Mouse (Mus musculus) urinary bladder, postnatal 14 days (tissue): Measurements from ENCODE around the gene Tas2r114.

Experiments
- DNase-seq: peaks from one replicate; pipeline ENCODE4 v3.0.0; 2021; ENCODE audit warnings: low spot score

The Tas2r114 gene

DNA sequence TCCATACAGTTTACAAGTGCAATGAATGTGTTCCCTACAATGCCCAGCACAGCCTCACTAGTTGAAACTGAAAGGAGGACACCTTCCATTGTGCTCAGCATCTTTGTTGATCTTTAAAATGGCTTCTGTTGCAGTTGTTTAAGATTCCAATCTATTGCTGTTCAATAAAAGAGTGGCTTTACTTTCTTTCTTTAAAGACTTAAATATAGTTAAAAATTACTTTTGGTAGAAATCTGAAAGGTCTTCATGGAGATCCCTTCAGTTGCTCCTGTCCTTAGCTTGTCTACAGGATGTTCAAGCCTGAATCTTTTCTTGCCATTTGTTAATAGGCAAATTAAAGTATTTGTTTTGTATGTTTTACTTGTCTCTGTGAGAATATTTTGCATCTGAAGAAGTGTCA, at the start of gene Tas2r114:
Gene Tas2r114 (minus strand): TSS at position 101 of the 400 bp plus-strand sequence.
- no peak for DNase-seq

DNA sequence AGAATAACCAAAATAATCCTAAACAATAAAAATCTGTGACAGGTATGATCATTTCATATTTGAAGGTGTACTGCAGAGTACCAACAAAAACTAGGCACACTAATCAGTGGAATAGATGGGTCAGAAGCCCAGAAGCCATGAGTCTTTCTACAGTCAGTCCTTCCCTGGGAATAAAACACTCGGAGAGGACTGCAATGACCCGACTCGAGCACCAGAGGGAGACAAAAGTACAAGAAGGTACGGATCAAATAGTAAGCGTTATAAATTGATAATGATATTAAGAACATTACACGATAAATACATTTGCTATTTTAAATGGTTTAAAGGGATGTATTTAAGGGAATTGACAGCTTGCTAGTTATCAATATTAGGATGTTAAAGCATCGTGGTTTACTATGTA, 22.9 kb upstream of the Tas2r114 start:
- DNase-seq = no peak

DNA sequence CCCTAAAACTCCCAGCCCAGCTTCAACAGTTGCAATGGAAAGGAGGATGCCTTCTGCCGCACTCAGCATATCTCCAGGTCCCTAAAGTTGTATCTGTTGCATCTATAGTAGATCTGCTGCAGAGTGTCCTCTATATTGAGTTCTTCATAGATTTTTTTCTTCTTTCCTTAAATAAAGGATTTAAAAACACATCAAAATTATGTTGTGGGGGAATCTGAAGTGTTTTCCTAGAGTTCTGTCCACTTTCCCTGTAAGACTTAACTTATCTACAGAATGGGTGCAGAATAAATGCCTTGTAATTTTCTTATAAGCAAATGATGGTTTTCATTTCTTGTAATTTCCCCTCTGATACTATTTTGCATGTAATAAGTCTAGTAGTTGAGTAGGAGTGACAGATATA, 2.5 kb downstream of the Tas2r114 start, which contains the start of gene Tas2r105:
Gene Tas2r105 (minus strand): TSS at position 101 of the 400 bp plus-strand sequence.
- no peak for DNase-seq

DNA sequence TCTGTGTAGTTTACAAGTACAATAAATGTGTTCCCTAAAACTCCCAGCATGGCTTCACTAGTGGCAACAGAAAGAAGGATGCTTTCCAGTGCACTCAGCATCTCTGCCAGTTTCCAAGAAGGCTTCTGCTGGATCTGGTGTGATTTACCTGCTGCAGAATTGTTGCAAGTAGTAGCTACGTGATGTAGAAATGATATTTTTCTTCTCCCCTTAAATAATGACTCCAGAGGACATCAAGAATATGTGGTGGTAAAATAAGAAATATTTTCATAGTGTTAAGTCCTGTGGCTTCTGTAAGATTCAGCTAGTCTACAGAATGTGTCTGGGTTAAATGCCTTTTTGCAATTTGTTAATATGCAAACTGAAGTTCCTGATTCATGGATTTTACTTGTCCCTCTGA, 4.2 kb downstream of the Tas2r114 start, which contains the start of gene Tas2r104:
Gene Tas2r104 (minus strand): TSS at position 101 of the 400 bp plus-strand sequence.
- DNase-seq = no peak

DNA sequence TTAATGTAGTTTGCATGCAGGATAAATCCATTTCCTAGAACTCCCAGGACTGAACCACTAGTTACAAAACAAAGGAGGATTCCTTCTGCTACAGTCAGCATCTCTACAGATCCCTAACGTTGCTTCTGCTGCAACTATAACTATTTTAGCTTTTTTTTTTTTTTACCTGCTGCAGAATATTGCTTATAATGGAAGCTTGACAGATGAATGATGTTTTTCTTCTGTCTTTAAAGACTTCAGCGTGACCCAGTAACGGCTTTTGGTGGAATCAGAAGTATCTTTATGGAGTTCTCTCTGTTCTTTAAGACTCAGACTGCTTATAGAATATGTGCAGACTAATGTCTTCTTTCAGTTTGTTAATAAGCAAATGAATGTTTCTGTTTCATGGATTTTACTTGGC, 11.1 kb downstream of the Tas2r114 start, which contains the start of gene Tas2r106:
Gene Tas2r106 (minus strand): TSS at position 101 of the 400 bp plus-strand sequence.
- DNase-seq = no peak

DNA sequence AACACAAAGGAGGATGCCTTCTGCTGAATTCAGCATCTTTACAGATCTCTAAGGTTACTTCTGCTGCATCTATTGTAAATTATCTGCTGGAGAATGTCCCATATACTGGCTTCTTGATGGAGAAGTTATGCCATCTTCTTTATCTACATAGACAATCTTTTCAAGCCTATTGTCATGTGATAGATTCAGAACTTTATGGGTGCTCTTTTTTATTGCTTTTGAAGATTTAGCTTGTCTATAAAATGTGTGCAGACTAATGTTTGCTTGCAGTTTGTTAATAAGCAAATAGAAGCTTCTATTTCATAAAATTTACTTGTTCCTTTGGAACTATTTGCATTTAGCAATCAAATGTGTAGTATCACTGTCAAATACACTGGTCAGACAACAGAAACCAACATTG, 29.8 kb downstream of the Tas2r114 start, which contains the start of gene Tas2r107:
Gene Tas2r107 (minus strand): TSS at position 101 of the 400 bp plus-strand sequence.
- DNase-seq = no peak
